Mouse (Mus musculus): Measurements from ENCODE around the gene Irak2. TPM values are rescaled to one million over a fixed set of nuclear protein-coding genes. Genes with fewer than 3 reads are reported as not detected.
A peak's percentile ranks its signal among the peaks of the same experiment; 100 is the strongest.

The Irak2 gene
- polyA plus RNA-seq (2014; fragmentation: Nextera tagmentation; extraction: Ambion mirVana) = 6.7 and 7.2 TPM in 2 replicates

DNA sequence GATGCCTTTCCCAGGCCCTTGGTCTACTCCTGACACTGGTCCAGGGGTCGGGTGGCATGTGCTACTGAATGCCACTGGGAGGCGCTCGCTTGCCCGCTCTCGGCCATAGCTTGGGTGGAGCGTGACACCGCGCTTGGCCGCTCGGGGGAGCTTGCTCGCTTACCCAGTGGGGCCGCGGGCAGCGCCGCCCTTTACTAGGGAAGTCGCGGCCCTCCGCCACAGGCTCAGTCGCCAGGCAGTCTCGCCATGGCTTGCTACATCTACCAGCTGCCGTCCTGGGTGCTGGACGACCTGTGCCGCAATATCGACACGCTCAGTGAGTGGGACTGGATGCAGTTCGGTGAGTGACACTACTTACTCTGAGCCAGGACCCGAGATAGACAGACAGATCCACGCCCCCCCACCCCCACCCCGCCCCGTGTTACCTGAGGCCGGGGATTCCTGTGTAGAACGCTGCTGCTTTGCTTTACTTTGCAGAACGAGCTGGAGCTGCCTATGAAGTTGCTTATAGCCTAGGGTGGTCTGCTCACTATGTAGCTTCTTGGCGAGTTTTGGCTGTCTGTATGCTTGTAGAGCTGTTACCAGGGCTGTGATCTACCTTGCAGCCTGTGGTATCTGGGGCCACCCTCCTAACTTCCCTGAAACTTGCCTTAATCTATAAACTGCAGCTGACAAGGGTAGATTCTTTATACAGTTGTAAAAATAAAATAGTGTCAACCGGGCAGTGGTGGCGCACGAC, at the start of gene Irak2:
TSS of gene Irak2 (plus strand) at position 166 of the 739 bp plus-strand sequence.
- no peaks in the 10 kb centered on the region for H3K27me3 ChIP-seq (ENCODE audit: control insufficient read depth, insufficient read depth, low read length)
- H3K36me3 ChIP-seq (ENCODE audit: control insufficient read depth, insufficient read depth, low read length) = no peaks in the 10 kb centered on the region
- WGBS (ENCODE audit: insufficient replicate concordance) = 8% methylated on average over 37 of the region's 37 CpGs
- H3K27ac ChIP-seq (ENCODE audit: low read depth, low read length) = no peak within 1 kb of the TSS
- no peaks in the 10 kb centered on the region for H3K9me3 ChIP-seq (replicated peaks; ENCODE audit: control insufficient read depth, low read length)
- peak within 1 kb of the TSS; percentile 75 for H3K9ac ChIP-seq (ENCODE audit: low read depth, low read length)
- H3K4me2 ChIP-seq = peak within 1 kb of the TSS; percentile 81
- no peaks in the 10 kb centered on the region; the same call in 1 of the 2 replicates for H3K4me1 ChIP-seq (ENCODE audit: control insufficient read depth, insufficient read depth, low read length)
- peak; percentile 88 for ATAC-seq (replicated peaks; ENCODE audit: insufficient number of reproducible peaks, low FRiP score, low TSS enrichment)
- peak within 1 kb of the TSS; percentile 56 for H3K4me3 ChIP-seq (ENCODE audit: low read depth, low read length)

- 87% methylated on average over 2 of the region's 2 CpGs for WGBS (ENCODE audit: insufficient replicate concordance)
- Histone ChIP-seq H3K4me1 (ENCODE audit: control insufficient read depth, insufficient read depth, low read length) (no peaks in the 10 kb centered on the region), H3K4me3 (ENCODE audit: low read depth, low read length) (no peak overlapping the region), H3K27me3 (ENCODE audit: control insufficient read depth, insufficient read depth, low read length) (no peaks in the 10 kb centered on the region), H3K27ac (ENCODE audit: low read depth, low read length) (no peak overlapping the region), H3K9me3 (replicated peaks; ENCODE audit: control insufficient read depth, low read length) (no peaks in the 10 kb centered on the region), H3K4me2 (no peak overlapping the region), H3K36me3 (ENCODE audit: control insufficient read depth, insufficient read depth, low read length) (no peaks in the 10 kb centered on the region; the same call in 1 of the 2 replicates), H3K9ac (ENCODE audit: low read depth, low read length) (no peak overlapping the region)
- no peak for ATAC-seq (replicated peaks; ENCODE audit: insufficient number of reproducible peaks, low FRiP score, low TSS enrichment)
Observed at GRCm38 (mm10) chr6:113592637-113593036, 45.6 kb upstream of the Irak2 start.

GRCm38 (mm10) chr6:113597945-113598344, 40.3 kb upstream of the Irak2 start:
- Histone ChIP-seq H3K36me3 (ENCODE audit: control insufficient read depth, insufficient read depth, low read length) (no peaks in the 10 kb centered on the region; the same call in 1 of the 2 replicates), H3K4me3 (ENCODE audit: low read depth, low read length) (no peak overlapping the region), H3K27me3 (ENCODE audit: control insufficient read depth, insufficient read depth, low read length) (no peaks in the 10 kb centered on the region), H3K9ac (ENCODE audit: low read depth, low read length) (no peak overlapping the region), H3K27ac (ENCODE audit: low read depth, low read length) (no peak overlapping the region), H3K4me2 (no peak overlapping the region), H3K4me1 (ENCODE audit: control insufficient read depth, insufficient read depth, low read length) (no peaks in the 10 kb centered on the region), H3K9me3 (replicated peaks; ENCODE audit: control insufficient read depth, low read length) (no peaks in the 10 kb centered on the region)
- no peak for ATAC-seq (replicated peaks; ENCODE audit: insufficient number of reproducible peaks, low FRiP score, low TSS enrichment)
- 90% methylated on average over 4 of the region's 4 CpGs for WGBS (ENCODE audit: insufficient replicate concordance)

GRCm38 (mm10) chr6:113599833-113600232, 38.4 kb upstream of the Irak2 start:
- Histone ChIP-seq H3K9ac (ENCODE audit: low read depth, low read length) (no peak overlapping the region), H3K4me1 (ENCODE audit: control insufficient read depth, insufficient read depth, low read length) (no peaks in the 10 kb centered on the region), H3K4me3 (ENCODE audit: low read depth, low read length) (no peak overlapping the region), H3K27ac (ENCODE audit: low read depth, low read length) (no peak overlapping the region), H3K9me3 (replicated peaks; ENCODE audit: control insufficient read depth, low read length) (no peaks in the 10 kb centered on the region), H3K4me2 (no peak overlapping the region), H3K36me3 (ENCODE audit: control insufficient read depth, insufficient read depth, low read length) (no peaks in the 10 kb centered on the region; the same call in 1 of the 2 replicates), H3K27me3 (ENCODE audit: control insufficient read depth, insufficient read depth, low read length) (no peaks in the 10 kb centered on the region)
- WGBS (ENCODE audit: insufficient replicate concordance) = 83% methylated on average over 5 of the region's 5 CpGs
- ATAC-seq (replicated peaks; ENCODE audit: insufficient number of reproducible peaks, low FRiP score, low TSS enrichment) = no peak

DNA sequence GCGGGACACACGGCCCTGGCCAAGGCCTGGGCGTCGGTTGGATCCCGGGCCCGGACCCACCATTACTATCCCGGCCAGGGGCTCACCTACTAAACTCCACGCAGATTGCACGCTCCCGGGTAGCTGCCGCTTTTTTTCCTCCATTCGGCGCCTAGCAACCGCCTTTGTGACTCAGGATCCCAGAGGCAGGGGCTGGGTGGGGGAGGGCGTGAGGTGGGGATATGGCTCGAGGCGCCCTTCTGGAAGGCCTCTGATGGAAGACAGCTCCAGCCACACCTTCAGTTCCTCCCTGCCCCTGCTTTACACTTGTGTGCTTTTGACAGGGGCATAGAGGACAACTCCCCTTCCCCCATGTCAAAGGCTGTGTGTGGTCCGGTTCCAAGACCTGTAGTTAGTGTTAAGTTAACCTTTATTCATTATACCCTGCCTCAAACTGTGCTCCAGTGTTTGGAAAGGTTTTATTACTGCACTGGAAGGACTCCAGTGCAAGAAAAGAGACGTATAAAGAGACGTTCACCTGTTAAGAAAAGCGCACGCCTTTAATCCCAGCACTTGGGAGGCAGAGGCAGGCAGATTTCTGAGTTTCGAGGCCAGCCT, 37.6 kb upstream of the Irak2 start, which contains the start of gene Fancd2os:
TSS of gene Fancd2os (minus strand) at position 173 of the 597 bp plus-strand sequence.
- H3K9me3 ChIP-seq (replicated peaks; ENCODE audit: control insufficient read depth, low read length) = no peaks in the 10 kb centered on the region
- H3K9ac ChIP-seq (ENCODE audit: low read depth, low read length) = no peak within 1 kb of the TSS
- WGBS (ENCODE audit: insufficient replicate concordance) = 47% methylated on average over 23 of the region's 23 CpGs
- no peaks in the 10 kb centered on the region for H3K27me3 ChIP-seq (ENCODE audit: control insufficient read depth, insufficient read depth, low read length)
- 0 out of 2 replicates have a peak, but pooled peaks cover 3% of the 10 kb centered on the region for H3K4me1 ChIP-seq (ENCODE audit: control insufficient read depth, insufficient read depth, low read length)
- H3K4me2 ChIP-seq = no peak within 1 kb of the TSS
- no peak within 1 kb of the TSS for H3K4me3 ChIP-seq (ENCODE audit: low read depth, low read length)
- no peak for ATAC-seq (replicated peaks; ENCODE audit: insufficient number of reproducible peaks, low FRiP score, low TSS enrichment)
- H3K27ac ChIP-seq (ENCODE audit: low read depth, low read length) = no peak within 1 kb of the TSS
- no peaks in the 10 kb centered on the region; the same call in 1 of the 2 replicates for H3K36me3 ChIP-seq (ENCODE audit: control insufficient read depth, insufficient read depth, low read length)

GRCm38 (mm10) chr6:113602821-113603220, 35.4 kb upstream of the Irak2 start:
- Histone ChIP-seq H3K27me3 (ENCODE audit: control insufficient read depth, insufficient read depth, low read length) (no peaks in the 10 kb centered on the region), H3K27ac (ENCODE audit: low read depth, low read length) (no peak overlapping the region), H3K36me3 (ENCODE audit: control insufficient read depth, insufficient read depth, low read length) (no peaks in the 10 kb centered on the region), H3K9ac (ENCODE audit: low read depth, low read length) (no peak overlapping the region), H3K4me2 (no peak overlapping the region), H3K9me3 (replicated peaks; ENCODE audit: control insufficient read depth, low read length) (no peaks in the 10 kb centered on the region), H3K4me1 (ENCODE audit: control insufficient read depth, insufficient read depth, low read length) (peaks cover 8% of the 10 kb centered on the region; the same call in 1 of the 2 replicates), H3K4me3 (ENCODE audit: low read depth, low read length) (no peak overlapping the region)
- 89% methylated on average over 6 of the region's 6 CpGs for WGBS (ENCODE audit: insufficient replicate concordance)
- no peak for ATAC-seq (replicated peaks; ENCODE audit: insufficient number of reproducible peaks, low FRiP score, low TSS enrichment)

DNA sequence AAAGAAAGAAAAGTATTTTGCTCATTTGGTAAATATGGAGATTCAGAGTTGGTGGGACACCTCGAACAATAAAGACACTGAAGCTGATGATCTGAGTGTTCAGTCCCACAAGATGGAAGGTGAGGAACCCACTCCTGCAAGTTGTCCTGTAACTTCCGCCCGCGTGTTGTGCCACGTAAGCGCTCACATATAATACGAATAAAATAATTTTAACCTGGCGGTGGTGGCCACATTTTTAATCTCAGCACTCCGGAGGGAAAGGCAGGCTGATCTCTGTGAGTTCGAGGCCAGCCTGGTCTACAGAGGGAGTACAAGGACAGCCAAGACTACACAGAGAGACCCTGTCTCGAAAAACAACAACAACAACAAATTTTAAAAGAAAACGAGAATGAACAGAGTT, 34.3 kb upstream of the Irak2 start:
- Histone ChIP-seq H3K36me3 (ENCODE audit: control insufficient read depth, insufficient read depth, low read length) (no peaks in the 10 kb centered on the region), H3K9me3 (replicated peaks; ENCODE audit: control insufficient read depth, low read length) (no peaks in the 10 kb centered on the region), H3K4me1 (ENCODE audit: control insufficient read depth, insufficient read depth, low read length) (peaks cover 8% of the 10 kb centered on the region; the same call in 1 of the 2 replicates), H3K27ac (ENCODE audit: low read depth, low read length) (no peak overlapping the region; the same call in 1 of the 2 replicates), H3K9ac (ENCODE audit: low read depth, low read length) (peak overlapping the region; percentile 95), H3K4me2 (peak overlapping the region; percentile 66), H3K4me3 (ENCODE audit: low read depth, low read length) (peak overlapping the region; percentile 91), H3K27me3 (ENCODE audit: control insufficient read depth, insufficient read depth, low read length) (no peaks in the 10 kb centered on the region)
- ATAC-seq (replicated peaks; ENCODE audit: insufficient number of reproducible peaks, low FRiP score, low TSS enrichment) = no peak
- 46% methylated on average over 12 of the region's 12 CpGs for WGBS (ENCODE audit: insufficient replicate concordance)

GRCm38 (mm10) chr6:113604432-113605223, 33.6 kb upstream of the Irak2 start, which contains the start of gene Brk1:
Brk1 (plus strand) TSS chr6:113604772.
- H3K4me2 ChIP-seq = peak within 1 kb of the TSS; percentile 66
- H3K4me1 ChIP-seq (ENCODE audit: control insufficient read depth, insufficient read depth, low read length) = peaks cover 8% of the 10 kb centered on the region; the same call in 1 of the 2 replicates
- peak within 1 kb of the TSS; percentile 74 for H3K27ac ChIP-seq (ENCODE audit: low read depth, low read length)
- no peaks in the 10 kb centered on the region for H3K36me3 ChIP-seq (ENCODE audit: control insufficient read depth, insufficient read depth, low read length)
- ATAC-seq (replicated peaks; ENCODE audit: insufficient number of reproducible peaks, low FRiP score, low TSS enrichment) = peak; percentile 92
- no peaks in the 10 kb centered on the region for H3K9me3 ChIP-seq (replicated peaks; ENCODE audit: control insufficient read depth, low read length)
- peak within 1 kb of the TSS; percentile 91 for H3K4me3 ChIP-seq (ENCODE audit: low read depth, low read length)
- H3K27me3 ChIP-seq (ENCODE audit: control insufficient read depth, insufficient read depth, low read length) = no peaks in the 10 kb centered on the region
- WGBS (ENCODE audit: insufficient replicate concordance) = under 1% methylated on average over 58 of the region's 65 CpGs
- H3K9ac ChIP-seq (ENCODE audit: low read depth, low read length) = peak within 1 kb of the TSS; percentile 95
